Comparison of ENCODE assay signal across 16 mouse cellular contexts in genomic region chr15:15582300-15582880, GRCm38 (mm10).
"Had no signal": no experiment of that assay in that cellular context is flagged by ENCODE, and none has a peak within 500 bp of the region (broad histone marks: within the 10 kb centered on the region; RNA-seq: fewer than 3 reads in every experiment).

No protein-coding gene starts in this region.

- H3K9me3 ChIP-seq: neural tube, embryonic 13.5 days; neural tube, embryonic 15.5 days; stomach, embryonic 15.5 days had no signal

- DNase-seq: retina, postnatal 1 day; right cerebral cortex, adult 18-20 months; right cerebral cortex, postnatal 14 days; right cerebral cortex, postnatal 25 days; right cerebral cortex, postnatal 4 days; spleen, adult 18-20 months; thymus, adult 18-20 months; thymus, adult 2 months; thymus, postnatal 14 days; thymus, postnatal 25 days; thymus, postnatal 36 days; thymus, postnatal 4 days had no signal

- H3K4me1 ChIP-seq: neural tube, embryonic 13.5 days; neural tube, embryonic 15.5 days; stomach, embryonic 15.5 days had no signal

- H3K27me3 ChIP-seq: neural tube, embryonic 13.5 days; neural tube, embryonic 15.5 days; stomach, embryonic 15.5 days had no signal

- H3K4me3 ChIP-seq: neural tube, embryonic 13.5 days; neural tube, embryonic 15.5 days; stomach, embryonic 15.5 days had no signal

- H3K9ac ChIP-seq: neural tube, embryonic 13.5 days; neural tube, embryonic 15.5 days; stomach, embryonic 15.5 days had no signal

- H3K36me3 ChIP-seq: neural tube, embryonic 13.5 days; neural tube, embryonic 15.5 days; stomach, embryonic 15.5 days had no signal

- H3K27ac ChIP-seq: neural tube, embryonic 13.5 days; neural tube, embryonic 15.5 days; stomach, embryonic 15.5 days; stomach, postnatal 0 days had no signal
